Mouse (Mus musculus) neural tube, embryonic 13.5 days (tissue): ENCODE data around the gene Ttc28. TPM values are rescaled to one million over a fixed set of nuclear protein-coding genes. Genes with fewer than 3 reads are reported as not detected.
"Not testable (repeated sequence)": the region's sequence is repeated elsewhere in the genome, so short reads cannot be mapped to it uniquely, and the experiment has no call there.

Experiments
- ATAC-seq: fragments of 200-750 bp; cut with Nextera tagmentation; 2 replicates; pipeline ENCODE4 v1.8.0; 2017; ENCODE audit warnings: low read depth, mild to moderate bottlenecking, moderate TSS enrichment, moderate library complexity
- H3K27ac ChIP-seq: fragments of 300-500 bp; sonication (generic); replicated peaks from 2 replicates; pipeline ENCODE4 v1.5.1; 2015; ENCODE audit warnings: moderate library complexity, mild to moderate bottlenecking, inconsistent platforms
- H3K27me3 ChIP-seq: fragments of 300-500 bp; sonication (generic); 2 replicates; pipeline ENCODE4 v1.6.1; 2015; ENCODE audit warnings: mild to moderate bottlenecking, inconsistent platforms
- H3K36me3 ChIP-seq: fragments of 300-500 bp; sonication (generic); 2 replicates; pipeline ENCODE4 v1.6.1; 2015; ENCODE audit warnings: mild to moderate bottlenecking, inconsistent platforms
- H3K4me1 ChIP-seq: fragments of 300-500 bp; sonication (generic); replicated peaks from 2 replicates; pipeline ENCODE4 v1.6.1; 2015; ENCODE audit warnings: inconsistent platforms
- H3K4me2 ChIP-seq: fragments of 300-500 bp; sonication (generic); 2 replicates; pipeline ENCODE4 v1.6.1; 2015; ENCODE audit warnings: inconsistent platforms, mild to moderate bottlenecking, moderate library complexity
- H3K4me3 ChIP-seq: fragments of 300-500 bp; sonication (generic); 2 replicates; pipeline ENCODE4 v1.5.1; 2015; ENCODE audit warnings: mild to moderate bottlenecking, inconsistent platforms
- H3K9ac ChIP-seq: fragments of 300-500 bp; sonication (generic); 2 replicates; pipeline ENCODE4 v1.6.1; 2015; ENCODE audit warnings: moderate library complexity, mild to moderate bottlenecking, inconsistent platforms
- H3K9me3 ChIP-seq: fragments of 300-500 bp; sonication (generic); 2 replicates; pipeline ENCODE4 v1.6.1; 2016; ENCODE audit warnings: inconsistent platforms
- WGBS: fragments of 180-500 bp; shearing (Covaris S2); methylation state at CpG from one replicate; pipeline ENCODE4 v1.1.7; 2015; 5-methylcytosine and 5-hydroxymethylcytosine counted together
- polyA plus RNA-seq: library from polyadenylated mRNA; unstranded; fragments of >200 nt; fragmentation: Nextera tagmentation; extraction: Ambion mirVana; gene quantifications from 2 replicates; pipeline ENCODE4 v1.2.1, GENCODE M21; 2015

Ttc28 gene
- polyA plus RNA-seq: 18.7 and 22.1 TPM in 2 replicates

- H3K4me3 ChIP-seq: peak within 1 kb of the TSS; percentile 82
- peaks cover 19% of the 10 kb centered on the region for H3K4me1 ChIP-seq
- H3K27ac ChIP-seq: peak within 1 kb of the TSS; percentile 79
- H3K27me3 ChIP-seq: no peaks in the 10 kb centered on the region
- H3K4me2 ChIP-seq: peak within 1 kb of the TSS; percentile 87
- ATAC-seq: peak; percentile 92
- under 1% methylated on average over 92 of the region's 101 CpGs for WGBS
- peaks cover 3% of the 10 kb centered on the region; the same call in 1 of the 2 replicates for H3K36me3 ChIP-seq
- H3K9ac ChIP-seq: peak within 1 kb of the TSS; percentile 92
- no peaks in the 10 kb centered on the region for H3K9me3 ChIP-seq
Observed at GRCm38 (mm10) chr5:110879584-110880374, at the start of gene Ttc28. Ttc28 (plus strand) TSS chr5:110879803.

GRCm38 (mm10) chr5:110831036-110831720, 48.4 kb upstream of the Ttc28 start:
- no peak overlapping the region for H3K4me3 ChIP-seq
- no peaks in the 10 kb centered on the region for H3K9me3 ChIP-seq
- no peak overlapping the region for H3K9ac ChIP-seq
- H3K4me1 ChIP-seq: no peaks in the 10 kb centered on the region
- no peak for ATAC-seq
- H3K36me3 ChIP-seq: no peaks in the 10 kb centered on the region
- 95% methylated on average over 5 of the region's 5 CpGs for WGBS
- no peak overlapping the region for H3K27ac ChIP-seq
- no peak overlapping the region for H3K4me2 ChIP-seq
- no peaks in the 10 kb centered on the region for H3K27me3 ChIP-seq

- Histone ChIP-seq H3K27ac (no peak overlapping the region), H3K9me3 (no peaks in the 10 kb centered on the region), H3K36me3 (no peaks in the 10 kb centered on the region), H3K4me3 (no peak overlapping the region), H3K4me2 (no peak overlapping the region), H3K27me3 (no peaks in the 10 kb centered on the region), H3K9ac (no peak overlapping the region), H3K4me1 (peaks cover 16% of the 10 kb centered on the region)
- WGBS: 31% methylated on average over 3 of the region's 3 CpGs
- no peak for ATAC-seq
Observed at GRCm38 (mm10) chr5:110835959-110836358, 43.6 kb upstream of the Ttc28 start.

- 89% methylated on average over 5 of the region's 5 CpGs for WGBS
Observed at GRCm38 (mm10) chr5:110838016-110838415, 41.6 kb upstream of the Ttc28 start.

GRCm38 (mm10) chr5:110839038-110839677, 40.4 kb upstream of the Ttc28 start:
- Histone ChIP-seq H3K4me3 (peak overlapping the region; percentile 60), H3K36me3 (no peaks in the 10 kb centered on the region), H3K9me3 (no peaks in the 10 kb centered on the region), H3K4me2 (peak overlapping the region; percentile 69), H3K9ac (peak overlapping the region; percentile 77), H3K27me3 (no peaks in the 10 kb centered on the region), H3K4me1 (peaks cover 16% of the 10 kb centered on the region), H3K27ac (peak overlapping the region; percentile 79)
- WGBS: 7% methylated on average over 28 of the region's 28 CpGs
- ATAC-seq: peak; percentile 84; the same call in 1 of the 2 replicates

More at GRCm38 (mm10) chr5:110838016-110838415, 41.6 kb upstream of the Ttc28 start:
- not testable (repeated sequence) for H3K27ac ChIP-seq, H3K27me3 ChIP-seq, H3K9ac ChIP-seq, H3K4me3 ChIP-seq, H3K4me2 ChIP-seq, ATAC-seq, H3K9me3 ChIP-seq, H3K36me3 ChIP-seq
- H3K4me1 ChIP-seq: peaks cover 16% of the 10 kb centered on the region

GRCm38 (mm10) chr5:110839678-110840365, 39.8 kb upstream of the Ttc28 start, which contains the start of the genes Hscb and Chek2:
Hscb (minus strand) TSS chr5:110839777.
Chek2 (plus strand) TSS chr5:110839979.
- peak within 1 kb of the TSS; percentile 74 for H3K4me2 ChIP-seq
- H3K27me3 ChIP-seq: no peaks in the 10 kb centered on the region
- H3K4me1 ChIP-seq: peaks cover 16% of the 10 kb centered on the region
- peak; percentile 99 for ATAC-seq
- H3K36me3 ChIP-seq: no peaks in the 10 kb centered on the region
- no peaks in the 10 kb centered on the region for H3K9me3 ChIP-seq
- H3K9ac ChIP-seq: peak within 1 kb of the TSS; percentile 77
- under 1% methylated on average over 41 of the region's 41 CpGs for WGBS
- H3K4me3 ChIP-seq: peak within 1 kb of the TSS; percentile 60
- H3K27ac ChIP-seq: peak within 1 kb of the TSS; percentile 79

GRCm38 (mm10) chr5:110840465-110840864, 39.1 kb upstream of the Ttc28 start:
- Histone ChIP-seq H3K27ac (0 out of 2 replicates have a peak overlapping the region, but pooled peaks have one; percentile 28), H3K9me3 (no peaks in the 10 kb centered on the region), H3K4me3 (peak overlapping the region; percentile 60), H3K4me2 (peak overlapping the region; percentile 74), H3K27me3 (no peaks in the 10 kb centered on the region), H3K36me3 (no peaks in the 10 kb centered on the region; the same call in 1 of the 2 replicates), H3K9ac (peak overlapping the region; percentile 64), H3K4me1 (peaks cover 16% of the 10 kb centered on the region)
- no peak; the same call in 1 of the 2 replicates for ATAC-seq
- WGBS: 14% methylated on average over 4 of the region's 4 CpGs

- H3K4me2 ChIP-seq: peak overlapping the region; percentile 74; the same call in 1 of the 2 replicates
- peaks cover 16% of the 10 kb centered on the region for H3K4me1 ChIP-seq
- no peaks in the 10 kb centered on the region for H3K27me3 ChIP-seq
- no peaks in the 10 kb centered on the region for H3K9me3 ChIP-seq
- H3K4me3 ChIP-seq: peak overlapping the region; percentile 60; the same call in 1 of the 2 replicates
- H3K36me3 ChIP-seq: no peaks in the 10 kb centered on the region; the same call in 1 of the 2 replicates
- WGBS: 90% methylated on average over 14 of the region's 14 CpGs
- no peak for ATAC-seq
- no peak overlapping the region for H3K27ac ChIP-seq
- no peak overlapping the region for H3K9ac ChIP-seq
Observed at GRCm38 (mm10) chr5:110841046-110841862, 38.3 kb upstream of the Ttc28 start.

- Histone ChIP-seq H3K9ac (no peak overlapping the region), H3K27ac (no peak overlapping the region), H3K27me3 (no peaks in the 10 kb centered on the region), H3K4me2 (no peak overlapping the region), H3K4me3 (no peak overlapping the region), H3K36me3 (no peaks in the 10 kb centered on the region), H3K9me3 (no peaks in the 10 kb centered on the region), H3K4me1 (no peaks in the 10 kb centered on the region)
- 91% methylated on average over 1 of the region's 1 CpGs for WGBS
- no peak for ATAC-seq
Observed at GRCm38 (mm10) chr5:110852990-110853389, 26.6 kb upstream of the Ttc28 start.

GRCm38 (mm10) chr5:110857091-110857490, 22.5 kb upstream of the Ttc28 start:
- no peak overlapping the region for H3K9ac ChIP-seq
- H3K4me3 ChIP-seq: no peak overlapping the region
- H3K4me1 ChIP-seq: no peaks in the 10 kb centered on the region
- WGBS: 91% methylated on average over 5 of the region's 5 CpGs
- ATAC-seq: no peak
- no peaks in the 10 kb centered on the region for H3K27me3 ChIP-seq
- no peaks in the 10 kb centered on the region for H3K9me3 ChIP-seq
- no peaks in the 10 kb centered on the region for H3K36me3 ChIP-seq
- no peak overlapping the region for H3K27ac ChIP-seq
- no peak overlapping the region for H3K4me2 ChIP-seq
